Mouse (Mus musculus) megakaryocyte, embryonic 14.5 days (primary cell): ENCODE measurements at regions not wholly inside any gene's neighbourhood (a gene's known extent, or its start where the extent isn't known, plus 50 kb on each side); places are given as distances from the start of the nearest gene placed in this dataset.

Experiments
- H3K27me3 ChIP-seq: replicated peaks from 2 replicates; pipeline ENCODE3; 2012; ENCODE audit warnings: inconsistent platforms
- H3K36me3 ChIP-seq: replicated peaks from 2 replicates; pipeline ENCODE3; 2012; ENCODE audit warnings: low read length, inconsistent platforms, mixed read lengths
- H3K4me1 ChIP-seq: 2 replicates; pipeline ENCODE4 v1.6.1; 2012; ENCODE audit warnings: inconsistent platforms
- H3K4me3 ChIP-seq: replicated peaks from 2 replicates; pipeline ENCODE3; 2012; ENCODE audit warnings: moderate library complexity, mild to moderate bottlenecking, inconsistent platforms
- H3K9me3 ChIP-seq: 2 replicates; pipeline ENCODE4 v1.6.1; 2012; ENCODE audit warnings: inconsistent platforms
- FLI1 ChIP-seq: IDR thresholded peaks from 2 replicates; pipeline ENCODE4 v1.6.1; 2012; ENCODE audit warnings: low read length, inconsistent platforms, mixed read lengths
- GATA1 ChIP-seq: IDR thresholded peaks from 3 replicates; pipeline ENCODE4 v1.6.1; 2012; ENCODE audit warnings: mixed read lengths, low read length, inconsistent platforms, borderline replicate concordance

DNA sequence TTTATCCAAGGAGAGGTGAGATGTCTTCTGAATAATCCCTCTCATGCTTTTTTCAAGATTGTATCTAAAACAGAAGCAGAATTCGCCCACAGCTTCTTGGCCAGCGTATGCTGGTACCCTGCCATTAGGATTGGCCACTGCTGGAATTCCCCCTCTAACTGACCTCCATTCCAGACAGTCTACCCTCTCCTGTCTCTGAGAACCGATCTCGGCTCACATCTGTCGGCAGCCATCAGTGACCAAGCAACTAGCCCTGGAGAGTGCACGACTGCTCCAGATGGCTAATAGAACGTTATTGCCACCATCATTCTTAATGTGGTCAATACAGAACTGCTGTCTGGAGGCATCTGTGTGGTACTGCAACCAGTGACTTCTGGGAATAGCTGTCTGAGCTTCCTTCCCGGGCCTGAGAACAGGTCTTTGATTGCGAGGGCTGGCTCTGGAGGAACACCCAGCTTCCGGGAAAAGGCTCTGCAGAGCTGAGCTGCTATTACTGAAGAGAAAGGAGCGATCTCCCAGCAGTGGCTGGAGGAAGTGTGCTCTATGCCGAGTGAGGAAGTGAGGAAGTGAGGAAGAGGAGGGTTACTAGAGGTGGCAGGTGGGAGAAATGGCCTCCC lies 187.1 kb upstream of the Ppp2r3a start:
- H3K27me3 ChIP-seq = no peaks in the 10 kb centered on the region
- TF ChIP-seq GATA1 = no peak
- no peak for TF ChIP-seq FLI1
- H3K4me3 ChIP-seq = no peak overlapping the region
- H3K4me1 ChIP-seq = no peaks in the 10 kb centered on the region
- H3K36me3 ChIP-seq = no peaks in the 10 kb centered on the region
- no peaks in the 10 kb centered on the region; the same call in 1 of the 2 replicates for H3K9me3 ChIP-seq

DNA sequence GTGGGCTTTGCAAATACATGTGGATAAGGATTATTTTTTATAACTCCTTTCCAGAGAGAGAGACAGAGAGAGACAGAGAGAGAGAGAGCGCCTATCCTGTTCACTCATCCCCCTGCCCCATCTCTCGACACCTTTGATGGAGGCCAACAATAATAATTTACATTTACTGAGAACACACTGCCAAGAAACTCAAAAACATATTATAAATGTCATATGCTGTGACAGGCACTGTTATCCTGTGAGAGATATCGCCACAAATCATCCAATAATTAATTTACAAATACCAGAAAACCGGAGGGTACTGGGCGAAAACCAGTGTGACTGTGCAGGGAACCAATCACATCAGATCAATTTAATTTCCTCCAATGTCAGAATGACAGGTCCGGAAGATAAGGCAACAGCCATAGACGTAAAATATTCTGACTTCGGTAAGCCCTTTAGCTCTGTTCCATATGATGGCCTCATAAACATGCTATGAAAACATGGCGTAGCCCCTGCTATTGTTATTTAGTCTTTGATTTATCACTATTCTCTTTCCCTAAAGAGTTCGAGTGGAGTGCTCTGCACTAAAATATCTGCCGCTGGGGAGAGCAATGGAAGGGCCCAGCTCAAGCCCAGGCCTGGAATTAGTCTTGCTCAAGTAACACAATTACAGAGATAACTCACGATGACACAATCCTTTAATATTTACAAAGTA lies 173.5 kb upstream of the Ppp2r3a start:
- H3K4me1 ChIP-seq = no peaks in the 10 kb centered on the region
- no peaks in the 10 kb centered on the region for H3K27me3 ChIP-seq
- peaks cover 6% of the 10 kb centered on the region; the same call in 1 of the 2 replicates for H3K9me3 ChIP-seq
- H3K4me3 ChIP-seq = no peak overlapping the region
- no peak for TF ChIP-seq GATA1
- TF ChIP-seq FLI1 = no peak
- H3K36me3 ChIP-seq = no peaks in the 10 kb centered on the region

DNA sequence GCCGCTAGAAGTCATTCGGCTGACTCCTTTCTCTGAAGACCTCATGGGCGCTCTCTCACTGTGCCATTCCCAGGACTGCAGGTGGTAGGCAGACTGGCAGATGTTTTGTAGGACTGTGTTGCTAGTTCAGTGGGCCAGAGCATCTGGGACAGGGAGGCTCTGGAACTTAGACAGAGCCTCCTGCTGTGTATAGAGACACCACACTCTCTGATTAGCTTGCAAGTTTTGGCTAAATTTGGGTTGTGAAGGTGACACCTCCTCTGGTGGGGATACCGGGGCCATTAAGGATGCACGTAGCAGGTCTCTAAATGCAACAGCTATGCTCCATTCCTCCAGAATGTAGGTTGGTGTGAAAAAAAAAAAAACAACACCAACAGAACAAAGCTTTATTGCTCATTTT lies 171.4 kb upstream of the Ppp2r3a start:
- no peaks in the 10 kb centered on the region for H3K4me1 ChIP-seq
- H3K36me3 ChIP-seq = no peaks in the 10 kb centered on the region
- peaks cover 9% of the 10 kb centered on the region; the same call in 1 of the 2 replicates for H3K9me3 ChIP-seq
- no peaks in the 10 kb centered on the region for H3K27me3 ChIP-seq
- no peak for TF ChIP-seq GATA1
- TF ChIP-seq FLI1 = no peak
- H3K4me3 ChIP-seq = no peak overlapping the region

DNA sequence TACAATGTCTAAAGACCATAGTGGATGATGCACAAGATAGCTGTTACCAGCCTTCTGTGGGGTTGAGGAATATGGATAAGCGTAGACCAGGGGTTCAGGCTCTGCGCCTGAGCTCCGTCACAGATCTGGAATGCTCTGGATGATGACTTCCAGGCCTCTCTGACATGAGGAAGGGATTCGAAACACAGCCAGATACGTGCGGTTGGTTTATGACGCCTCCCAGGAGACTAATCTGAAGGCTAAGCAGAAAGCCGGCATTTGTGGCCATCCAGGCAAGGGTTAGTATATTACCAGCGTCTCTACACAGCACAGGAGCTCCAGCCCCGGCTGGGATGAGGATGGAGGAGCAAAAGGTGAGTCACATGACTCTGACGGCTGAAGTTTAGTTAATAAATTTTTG lies 170.4 kb upstream of the Ppp2r3a start:
- Histone ChIP-seq H3K4me1 (no peaks in the 10 kb centered on the region), H3K9me3 (peaks cover 9% of the 10 kb centered on the region; the same call in 1 of the 2 replicates), H3K4me3 (no peak overlapping the region), H3K36me3 (no peaks in the 10 kb centered on the region), H3K27me3 (no peaks in the 10 kb centered on the region)
- TF ChIP-seq GATA1 = no peak
- no peak for TF ChIP-seq FLI1

DNA sequence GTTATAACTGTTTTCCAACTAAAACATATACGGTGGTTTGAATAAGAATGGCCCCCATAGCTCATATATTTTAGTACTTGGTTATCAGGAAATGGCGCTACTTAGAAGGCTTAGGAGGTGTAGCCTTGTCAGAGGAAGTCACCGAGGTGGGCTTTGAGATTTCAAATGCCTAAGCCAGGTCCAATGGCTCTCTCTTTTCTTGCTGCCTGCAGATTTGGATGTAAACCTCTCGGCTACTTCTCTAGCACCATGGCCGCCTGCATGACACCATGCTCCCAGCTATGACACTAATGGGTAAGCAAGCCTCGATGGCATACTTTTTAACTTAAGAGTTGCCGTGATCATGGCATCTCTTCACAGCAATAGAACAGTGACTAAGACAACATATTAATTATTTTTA lies 169.5 kb upstream of the Ppp2r3a start:
- Histone ChIP-seq H3K36me3 (no peaks in the 10 kb centered on the region), H3K4me3 (no peak overlapping the region), H3K9me3 (peaks cover 9% of the 10 kb centered on the region; the same call in 1 of the 2 replicates), H3K4me1 (no peaks in the 10 kb centered on the region), H3K27me3 (no peaks in the 10 kb centered on the region)
- TF ChIP-seq FLI1 (no peak), GATA1 (no peak)

DNA sequence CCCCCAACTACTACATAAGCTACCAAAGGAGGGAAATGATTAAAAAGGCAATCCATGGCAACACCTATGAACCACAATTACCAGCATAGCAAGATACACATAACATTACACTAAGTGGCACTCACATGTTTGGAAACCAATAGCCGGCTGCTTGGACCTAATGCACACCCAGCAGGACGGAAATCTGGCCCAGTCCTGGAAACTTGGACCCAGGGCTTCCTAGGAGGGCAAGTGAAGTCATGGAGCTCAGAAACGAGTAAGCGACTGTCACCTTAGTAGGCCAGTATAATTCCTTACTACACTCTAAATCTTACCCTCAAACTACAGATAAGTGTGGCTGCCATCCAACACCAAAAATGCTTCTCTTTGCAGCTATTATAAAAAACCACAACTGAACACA lies 168.6 kb upstream of the Ppp2r3a start:
- H3K4me1 ChIP-seq = no peaks in the 10 kb centered on the region
- TF ChIP-seq GATA1 = no peak
- no peak for TF ChIP-seq FLI1

DNA sequence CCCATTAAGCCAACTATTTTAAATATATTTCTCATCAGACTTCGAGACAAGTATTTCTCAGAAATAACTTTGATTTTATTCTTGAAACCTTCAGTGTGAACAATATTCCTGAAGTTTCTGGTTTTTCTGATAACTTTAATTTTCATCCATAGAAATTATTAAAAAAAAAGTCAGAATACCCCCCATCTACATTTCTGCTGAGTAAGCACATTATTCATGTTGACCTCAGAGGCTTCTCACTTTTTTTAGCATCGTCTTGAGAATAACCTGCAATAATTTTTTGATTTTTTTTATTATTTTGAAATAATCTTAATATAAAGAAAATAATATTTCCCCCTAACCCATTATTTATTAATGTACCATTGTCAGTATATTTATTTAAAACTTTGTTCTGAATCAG lies 166.1 kb upstream of the Ppp2r3a start:
- no peak overlapping the region for H3K4me3 ChIP-seq
- TF ChIP-seq GATA1 (no peak), FLI1 (no peak)
- no peaks in the 10 kb centered on the region for H3K27me3 ChIP-seq
- H3K36me3 ChIP-seq = no peaks in the 10 kb centered on the region
- peaks cover 9% of the 10 kb centered on the region; the same call in 1 of the 2 replicates for H3K9me3 ChIP-seq
- H3K4me1 ChIP-seq = no peaks in the 10 kb centered on the region

More for the DNA sequence above, 168.6 kb upstream of the Ppp2r3a start:
- H3K4me3 ChIP-seq = no peak overlapping the region
- no peaks in the 10 kb centered on the region for H3K27me3 ChIP-seq
- H3K36me3 ChIP-seq = no peaks in the 10 kb centered on the region
- peaks cover 9% of the 10 kb centered on the region; the same call in 1 of the 2 replicates for H3K9me3 ChIP-seq

DNA sequence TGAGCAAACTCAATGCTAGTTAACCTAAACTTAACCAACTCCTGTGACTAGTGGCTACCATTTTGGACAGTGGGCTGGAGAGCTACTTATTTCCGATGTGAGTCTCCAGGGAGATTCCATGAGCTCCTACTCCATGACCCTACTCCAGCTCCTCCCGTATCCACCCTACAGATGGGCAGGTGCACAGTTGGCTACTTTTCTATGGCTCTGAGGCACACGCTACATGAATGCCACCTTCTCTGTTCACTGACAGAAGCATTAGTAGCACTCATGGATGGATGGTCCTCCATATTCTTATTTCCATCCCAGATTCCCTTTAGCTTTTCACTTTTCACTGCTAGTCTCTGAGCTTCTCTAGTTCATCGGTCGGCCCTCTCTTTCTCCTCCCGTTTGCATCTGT lies 164.7 kb upstream of the Ppp2r3a start:
- peaks cover 7% of the 10 kb centered on the region; the same call in 1 of the 2 replicates for H3K9me3 ChIP-seq

DNA sequence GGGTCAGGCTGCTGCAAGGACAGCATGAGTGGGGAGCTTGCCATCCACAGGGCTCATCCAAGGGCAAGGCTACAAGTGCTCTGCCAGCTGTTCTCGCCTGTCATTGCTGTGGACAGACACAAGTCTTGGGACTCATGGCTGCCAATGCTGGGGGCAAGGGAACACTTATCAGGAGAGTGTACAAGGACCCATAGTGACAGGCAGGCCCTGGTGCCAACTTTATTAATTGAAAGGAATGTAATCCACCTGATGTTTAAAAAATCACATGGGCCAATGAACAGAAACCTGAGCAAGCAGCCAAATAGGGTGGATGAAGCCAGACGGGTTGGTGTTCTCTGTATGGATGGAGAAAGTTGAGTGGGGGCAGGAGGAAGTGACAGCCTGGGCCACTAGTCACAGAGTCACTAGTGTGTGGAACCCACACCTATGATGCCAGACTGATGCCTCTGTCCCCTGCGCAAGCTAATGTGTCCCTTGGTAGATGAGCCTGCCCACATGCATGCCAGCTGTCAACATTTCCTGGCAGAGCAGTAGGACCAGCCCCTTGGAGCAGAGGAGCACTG lies 161.6 kb upstream of the Ppp2r3a start:
- TF ChIP-seq GATA1 (no peak), FLI1 (no peak)
- Histone ChIP-seq H3K27me3 (no peaks in the 10 kb centered on the region), H3K4me3 (peak overlapping the region; percentile 38), H3K36me3 (no peaks in the 10 kb centered on the region), H3K9me3 (peaks cover 7% of the 10 kb centered on the region; the same call in 1 of the 2 replicates), H3K4me1 (no peaks in the 10 kb centered on the region)

More for the DNA sequence above, 164.7 kb upstream of the Ppp2r3a start:
- TF ChIP-seq GATA1 (no peak), FLI1 (no peak)
- Histone ChIP-seq H3K27me3 (no peaks in the 10 kb centered on the region), H3K4me3 (no peak overlapping the region), H3K4me1 (no peaks in the 10 kb centered on the region), H3K36me3 (no peaks in the 10 kb centered on the region)

DNA sequence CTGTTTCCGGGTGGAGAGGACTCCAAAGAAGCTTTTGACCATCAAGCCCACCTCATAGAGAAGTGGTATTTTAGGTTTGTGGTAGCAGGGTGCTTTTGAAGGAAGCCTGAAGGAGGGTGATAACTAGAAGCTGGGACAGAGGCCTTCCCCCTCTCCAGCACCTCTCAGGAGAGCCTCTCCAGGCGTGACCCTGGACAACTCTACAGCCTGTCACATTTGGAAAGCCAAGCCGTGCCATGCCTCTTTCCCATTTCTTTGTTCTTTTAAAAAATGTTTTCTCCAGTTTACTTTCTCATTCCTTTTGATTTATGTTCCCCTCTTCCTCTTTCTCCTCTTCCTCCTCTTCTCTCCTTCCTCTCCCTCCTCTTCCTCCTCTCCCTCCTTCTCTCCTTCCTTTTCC lies 160.4 kb upstream of the Ppp2r3a start:
- no peaks in the 10 kb centered on the region for H3K4me1 ChIP-seq
- peaks cover 7% of the 10 kb centered on the region; the same call in 1 of the 2 replicates for H3K9me3 ChIP-seq
- no peak for TF ChIP-seq GATA1
- no peak for TF ChIP-seq FLI1
- no peaks in the 10 kb centered on the region for H3K36me3 ChIP-seq
- H3K4me3 ChIP-seq = no peak overlapping the region
- no peaks in the 10 kb centered on the region for H3K27me3 ChIP-seq
